Mouse (Mus musculus) cortical plate, adult 2 months (tissue): ENCODE measurements at regions not wholly inside any gene's neighbourhood (a gene's known extent, or its start where the extent isn't known, plus 50 kb on each side); places are given as distances from the start of the nearest gene placed in this dataset.

Experiments used
- H3K27ac ChIP-seq: fragments of 200-500 bp; 2 replicates; pipeline ENCODE4 v1.5.1; 2012; ENCODE audit warnings: low read length, control low read depth, inconsistent platforms; ENCODE audit not compliant: insufficient read depth
- H3K4me1 ChIP-seq: fragments of 200-500 bp; 2 replicates; pipeline ENCODE4 v1.6.1; 2011; ENCODE audit warnings: low read length; ENCODE audit not compliant: control insufficient read depth, insufficient read depth
- H3K4me3 ChIP-seq: fragments of 200-500 bp; 2 replicates; pipeline ENCODE4 v1.5.1; 2011; ENCODE audit warnings: mild to moderate bottlenecking, low read length, control low read depth; ENCODE audit not compliant: insufficient read depth
- CTCF ChIP-seq: fragments of 200-500 bp; IDR thresholded peaks from 2 replicates; pipeline ENCODE4 v1.5.1; 2011; ENCODE audit warnings: mild to moderate bottlenecking, control low read depth, low read length; ENCODE audit not compliant: insufficient read depth; ENCODE audit errors: extremely low read depth
- POLR2A ChIP-seq: fragments of 200-500 bp; IDR thresholded peaks from 2 replicates; pipeline ENCODE4 v1.6.1; 2011; ENCODE audit warnings: mild to moderate bottlenecking, low read length, control low read depth; ENCODE audit not compliant: insufficient read depth; ENCODE audit errors: extremely low read depth

DNA sequence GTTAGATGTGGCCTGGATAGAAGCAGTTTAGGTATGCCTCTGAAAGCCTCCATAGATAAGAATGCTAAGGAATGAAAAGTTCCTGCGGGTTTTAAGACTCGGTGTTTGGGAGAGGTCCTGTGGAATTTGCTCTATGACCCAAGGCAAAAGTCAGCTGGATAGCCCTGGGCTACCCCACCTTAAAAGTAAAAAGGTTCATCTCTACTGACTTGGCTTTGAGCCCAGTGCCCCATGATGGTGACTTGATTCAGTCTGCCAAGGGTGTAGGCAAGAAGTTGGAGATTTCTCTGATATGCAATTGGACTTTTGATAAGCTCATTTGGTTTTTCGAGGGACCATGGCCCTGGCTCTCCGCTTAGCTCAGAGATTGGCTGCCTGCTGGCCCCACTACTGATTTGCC is 78.8 kb upstream of the Herc3 start:
- Histone ChIP-seq H3K4me3 (no peak overlapping the region), H3K27ac (no peak overlapping the region), H3K4me1 (no peaks in the 10 kb centered on the region)
- TF ChIP-seq CTCF (no peak), POLR2A (no peak)

DNA sequence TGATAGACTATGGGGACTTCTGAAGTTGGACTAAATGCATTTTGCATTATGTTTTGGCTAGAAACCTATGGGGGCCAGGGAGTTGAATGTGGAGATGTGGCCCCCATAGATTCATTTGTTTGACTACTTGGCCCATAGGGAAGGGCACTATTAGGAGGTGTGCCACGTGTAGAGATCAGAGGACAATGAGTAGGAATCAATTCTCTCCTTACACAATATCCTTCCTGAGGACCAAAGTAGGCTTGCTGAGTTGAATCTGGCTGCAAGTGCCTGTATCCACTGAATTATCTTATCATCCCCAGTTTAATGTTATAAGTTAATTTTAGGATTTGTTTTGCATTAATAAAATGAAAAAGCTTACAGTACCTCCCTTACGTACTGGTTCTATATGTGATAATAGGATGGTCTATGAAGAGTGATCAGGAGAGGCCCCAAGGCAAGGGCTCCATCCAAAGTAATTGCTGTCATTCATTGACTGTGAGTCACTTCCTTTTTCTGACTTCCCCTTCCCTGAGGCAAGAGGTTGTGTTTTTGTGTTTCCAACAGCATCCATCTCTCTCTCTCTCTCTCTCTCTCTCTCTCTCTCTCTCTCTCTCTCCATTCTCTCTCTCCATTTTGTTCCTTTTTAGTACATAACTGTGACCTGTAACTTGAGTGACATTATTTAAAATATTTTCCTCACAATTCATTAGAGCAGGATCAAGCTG is 74.8 kb upstream of the Herc3 start:
- TF ChIP-seq CTCF = no peak
- TF ChIP-seq POLR2A = no peak

DNA sequence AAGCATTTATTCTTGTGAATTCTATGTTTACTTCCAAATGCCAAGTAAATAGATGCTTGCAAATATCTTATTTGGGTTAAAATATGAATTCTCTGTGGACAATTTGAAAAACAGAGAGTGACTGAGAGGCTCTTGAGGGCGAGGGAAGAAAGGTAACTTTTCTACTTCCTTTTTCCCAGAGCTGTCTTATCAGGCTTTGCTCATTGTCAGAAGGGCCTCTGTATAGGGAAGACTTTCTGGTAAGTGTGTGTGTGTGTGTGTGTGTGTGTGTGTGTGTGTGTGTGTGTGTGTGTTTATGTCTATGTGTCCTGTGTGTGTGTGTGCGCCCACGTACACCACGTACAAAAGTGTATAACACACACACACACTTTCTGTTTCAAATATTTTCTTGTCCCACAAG is 73.9 kb upstream of the Herc3 start:
- no peaks in the 10 kb centered on the region for H3K4me1 ChIP-seq
- H3K27ac ChIP-seq = no peak overlapping the region
- no peak for TF ChIP-seq CTCF
- TF ChIP-seq POLR2A = no peak
- no peak overlapping the region for H3K4me3 ChIP-seq

More for the DNA sequence above, 74.8 kb upstream of the Herc3 start:
- Histone ChIP-seq H3K27ac (no peak overlapping the region), H3K4me3 (no peak overlapping the region), H3K4me1 (no peaks in the 10 kb centered on the region)

GRCm38 (mm10) chr6:58770654-58771218 is 60.5 kb upstream of the Herc3 start:
- no peak for TF ChIP-seq POLR2A
- peak; percentile 91 for TF ChIP-seq CTCF
- Histone ChIP-seq H3K4me1 (no peaks in the 10 kb centered on the region), H3K4me3 (no peak overlapping the region), H3K27ac (no peak overlapping the region)

GRCm38 (mm10) chr6:58772014-58772413 is 59.3 kb upstream of the Herc3 start:
- no peak overlapping the region for H3K4me3 ChIP-seq
- TF ChIP-seq CTCF (peak; percentile 50; the same call in 1 of the 2 replicates), POLR2A (no peak)

More at GRCm38 (mm10) chr6:58772014-58772413, 59.3 kb upstream of the Herc3 start:
- Histone ChIP-seq H3K4me1 (no peaks in the 10 kb centered on the region), H3K27ac (no peak overlapping the region)
